Mouse (Mus musculus): ENCODE measurements around the gene Vax2. TPM values are rescaled to one million over a fixed set of nuclear protein-coding genes. Genes with fewer than 3 reads are reported as not detected.
A peak's percentile ranks its signal among the peaks of the same experiment; 100 is the strongest.

Gene Vax2
- total and polyA plus RNA-seq, 2 experiments = not detected

GRCm38 (mm10) chr6:83742761-83743160 is 31.7 kb downstream of the Vax2 start, which contains the start of gene Atp6v1b1:
Gene Atp6v1b1 (plus strand): TSS chr6:83742990.
- peaks cover 2% of the 10 kb centered on the region for H3K4me1 ChIP-seq (ENCODE audit: control insufficient read depth, insufficient read depth, low read length)
- H3K4me3 ChIP-seq (ENCODE audit: insufficient read depth, low read depth, low read length) = no peak within 1 kb of the TSS
- no peaks in the 10 kb centered on the region for H3K79me2 ChIP-seq (ENCODE audit: control insufficient read depth, insufficient read depth, low read length)
- H3K36me3 ChIP-seq (ENCODE audit: control insufficient read depth, insufficient read depth, low read length) = no peaks in the 10 kb centered on the region
- 69% methylated on average over 5 of the region's 5 CpGs for WGBS
- no peak within 1 kb of the TSS for H3K27ac ChIP-seq (replicated peaks; ENCODE audit: insufficient read depth, low read depth, low read length)
- DNase-seq (ENCODE audit: extremely low read depth, low read depth, low spot score) = no peak
- H3K27me3 ChIP-seq (ENCODE audit: control insufficient read depth, insufficient read depth, low read length) = no peaks in the 10 kb centered on the region
- H3K9ac ChIP-seq (ENCODE audit: low read depth, low read length) = no peak within 1 kb of the TSS
- TF ChIP-seq POLR2A (IDR thresholded peaks at IDR 0.05; ENCODE audit: extremely low read depth, insufficient read depth, low read length) (no peak), CTCF (IDR thresholded peaks at IDR 0.05; ENCODE audit: low read depth, low read length) (no peak)

GRCm38 (mm10) chr6:83743212-83743611 is 32.1 kb downstream of the Vax2 start:
- 24% methylated on average over 5 of the region's 5 CpGs for WGBS
- no peak for TF ChIP-seq CTCF (IDR thresholded peaks at IDR 0.05; ENCODE audit: low read depth, low read length)
- TF ChIP-seq POLR2A (IDR thresholded peaks at IDR 0.05; ENCODE audit: extremely low read depth, insufficient read depth, low read length) = no peak
- peak; percentile 78 for DNase-seq (ENCODE audit: extremely low read depth, low read depth, low spot score)
- Histone ChIP-seq H3K4me3 (ENCODE audit: insufficient read depth, low read depth, low read length) (no peak overlapping the region), H3K27me3 (ENCODE audit: control insufficient read depth, insufficient read depth, low read length) (no peaks in the 10 kb centered on the region), H3K36me3 (ENCODE audit: control insufficient read depth, insufficient read depth, low read length) (no peaks in the 10 kb centered on the region), H3K27ac (replicated peaks; ENCODE audit: insufficient read depth, low read depth, low read length) (no peak overlapping the region), H3K4me1 (ENCODE audit: control insufficient read depth, insufficient read depth, low read length) (peaks cover 2% of the 10 kb centered on the region), H3K9ac (ENCODE audit: low read depth, low read length) (no peak overlapping the region), H3K79me2 (ENCODE audit: control insufficient read depth, insufficient read depth, low read length) (no peaks in the 10 kb centered on the region)

- WGBS = 76% methylated on average over 5 of the region's 5 CpGs
- Histone ChIP-seq H3K79me2 (ENCODE audit: control insufficient read depth, insufficient read depth, low read length) (no peaks in the 10 kb centered on the region), H3K27ac (replicated peaks; ENCODE audit: insufficient read depth, low read depth, low read length) (no peak overlapping the region), H3K36me3 (ENCODE audit: control insufficient read depth, insufficient read depth, low read length) (no peaks in the 10 kb centered on the region), H3K27me3 (ENCODE audit: control insufficient read depth, insufficient read depth, low read length) (no peaks in the 10 kb centered on the region), H3K9ac (ENCODE audit: low read depth, low read length) (no peak overlapping the region), H3K4me1 (ENCODE audit: control insufficient read depth, insufficient read depth, low read length) (peaks cover 2% of the 10 kb centered on the region), H3K4me3 (ENCODE audit: insufficient read depth, low read depth, low read length) (no peak overlapping the region)
- DNase-seq (ENCODE audit: extremely low read depth, low read depth, low spot score) = no peak
- no peak for TF ChIP-seq CTCF (IDR thresholded peaks at IDR 0.05; ENCODE audit: low read depth, low read length)
- no peak for TF ChIP-seq POLR2A (IDR thresholded peaks at IDR 0.05; ENCODE audit: extremely low read depth, insufficient read depth, low read length)
Measured at GRCm38 (mm10) chr6:83744126-83744525, 33.1 kb downstream of the Vax2 start.

- Histone ChIP-seq H3K27me3 (ENCODE audit: control insufficient read depth, insufficient read depth, low read length) (no peaks in the 10 kb centered on the region), H3K79me2 (ENCODE audit: control insufficient read depth, insufficient read depth, low read length) (no peaks in the 10 kb centered on the region), H3K4me3 (ENCODE audit: insufficient read depth, low read depth, low read length) (no peak overlapping the region), H3K4me1 (ENCODE audit: control insufficient read depth, insufficient read depth, low read length) (peaks cover 2% of the 10 kb centered on the region), H3K9ac (ENCODE audit: low read depth, low read length) (no peak overlapping the region), H3K27ac (replicated peaks; ENCODE audit: insufficient read depth, low read depth, low read length) (no peak overlapping the region), H3K36me3 (ENCODE audit: control insufficient read depth, insufficient read depth, low read length) (no peaks in the 10 kb centered on the region)
- no peak for DNase-seq (ENCODE audit: extremely low read depth, low read depth, low spot score)
- TF ChIP-seq POLR2A (IDR thresholded peaks at IDR 0.05; ENCODE audit: extremely low read depth, insufficient read depth, low read length) (no peak), CTCF (IDR thresholded peaks at IDR 0.05; ENCODE audit: low read depth, low read length) (no peak)
- 84% methylated on average over 5 of the region's 5 CpGs for WGBS
Measured at GRCm38 (mm10) chr6:83744557-83744956, 33.5 kb downstream of the Vax2 start.

GRCm38 (mm10) chr6:83745466-83745865 is 34.4 kb downstream of the Vax2 start:
- Histone ChIP-seq H3K4me1 (ENCODE audit: control insufficient read depth, insufficient read depth, low read length) (peaks cover 2% of the 10 kb centered on the region), H3K27ac (replicated peaks; ENCODE audit: insufficient read depth, low read depth, low read length) (no peak overlapping the region), H3K36me3 (ENCODE audit: control insufficient read depth, insufficient read depth, low read length) (no peaks in the 10 kb centered on the region), H3K4me3 (ENCODE audit: insufficient read depth, low read depth, low read length) (no peak overlapping the region), H3K27me3 (ENCODE audit: control insufficient read depth, insufficient read depth, low read length) (no peaks in the 10 kb centered on the region), H3K79me2 (ENCODE audit: control insufficient read depth, insufficient read depth, low read length) (no peaks in the 10 kb centered on the region), H3K9ac (ENCODE audit: low read depth, low read length) (no peak overlapping the region)
- TF ChIP-seq POLR2A (IDR thresholded peaks at IDR 0.05; ENCODE audit: extremely low read depth, insufficient read depth, low read length) = no peak
- 44% methylated on average over 2 of the region's 2 CpGs for WGBS
- DNase-seq (ENCODE audit: extremely low read depth, low read depth, low spot score) = peak; percentile 59

GRCm38 (mm10) chr6:83749286-83749685 is 38.2 kb downstream of the Vax2 start:
- Histone ChIP-seq H3K27ac (replicated peaks; ENCODE audit: insufficient read depth, low read depth, low read length) (no peak overlapping the region), H3K9ac (ENCODE audit: low read depth, low read length) (no peak overlapping the region), H3K27me3 (ENCODE audit: control insufficient read depth, insufficient read depth, low read length) (no peaks in the 10 kb centered on the region), H3K4me1 (ENCODE audit: control insufficient read depth, insufficient read depth, low read length) (no peaks in the 10 kb centered on the region; the same call in 1 of the 2 replicates), H3K36me3 (ENCODE audit: control insufficient read depth, insufficient read depth, low read length) (no peaks in the 10 kb centered on the region), H3K79me2 (ENCODE audit: control insufficient read depth, insufficient read depth, low read length) (no peaks in the 10 kb centered on the region), H3K4me3 (ENCODE audit: insufficient read depth, low read depth, low read length) (no peak overlapping the region)
- 80% methylated on average over 3 of the region's 3 CpGs for WGBS
- TF ChIP-seq CTCF (IDR thresholded peaks at IDR 0.05; ENCODE audit: low read depth, low read length) = no peak
- no peak for TF ChIP-seq POLR2A (IDR thresholded peaks at IDR 0.05; ENCODE audit: extremely low read depth, insufficient read depth, low read length)
- DNase-seq (ENCODE audit: extremely low read depth, low read depth, low spot score) = no peak
